Mouse (Mus musculus) adrenal gland, adult 2 months (tissue): ENCODE measurements at regions not wholly inside any gene's neighbourhood (a gene's known extent, or its start where the extent isn't known, plus 50 kb on each side); places are given as distances from the start of the nearest gene placed in this dataset.

Experiments used
- DNase-seq: peaks from one replicate; pipeline ENCODE4 v3.0.0; 2021

DNA sequence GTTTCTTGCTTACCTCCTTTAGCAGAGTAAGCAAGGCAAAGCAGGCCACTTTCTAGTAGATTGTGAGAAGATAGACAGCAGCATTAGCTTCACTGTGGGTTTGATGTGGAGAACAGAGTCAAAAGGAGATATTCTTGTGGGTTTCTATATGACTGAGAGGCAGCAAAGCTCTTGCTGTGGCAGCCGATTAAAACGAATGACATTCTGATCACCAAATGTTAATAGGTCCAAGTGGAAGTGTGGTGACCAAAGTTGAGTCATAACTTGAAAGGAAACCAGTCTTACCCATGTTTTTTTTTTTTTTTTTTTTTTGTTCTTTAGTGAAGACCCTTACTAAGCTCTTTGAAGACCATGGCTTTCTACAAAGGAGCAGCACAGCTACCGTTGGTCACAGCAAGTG is 245.3 kb upstream of the Prep start:
- no peak for DNase-seq

DNA sequence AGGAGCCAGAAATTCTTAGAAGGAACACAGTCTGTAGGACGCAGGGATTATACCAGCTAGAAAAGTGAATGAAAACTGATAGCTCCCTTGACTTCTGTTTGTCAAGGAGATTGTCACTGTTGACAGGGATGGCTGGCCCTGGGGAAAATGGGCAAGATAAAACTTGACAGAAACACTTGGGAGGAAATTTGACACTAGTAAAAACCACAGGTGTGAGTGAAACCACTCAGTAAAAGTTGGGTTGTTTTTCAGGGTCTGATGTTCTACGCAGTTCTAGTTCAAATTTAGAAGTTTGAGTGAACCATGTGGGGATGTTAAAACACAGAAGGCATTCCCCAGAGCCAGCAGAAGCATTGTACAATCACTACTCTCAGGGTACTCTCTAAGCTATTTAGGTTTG is 246.6 kb upstream of the Prep start:
- DNase-seq, result no peak

DNA sequence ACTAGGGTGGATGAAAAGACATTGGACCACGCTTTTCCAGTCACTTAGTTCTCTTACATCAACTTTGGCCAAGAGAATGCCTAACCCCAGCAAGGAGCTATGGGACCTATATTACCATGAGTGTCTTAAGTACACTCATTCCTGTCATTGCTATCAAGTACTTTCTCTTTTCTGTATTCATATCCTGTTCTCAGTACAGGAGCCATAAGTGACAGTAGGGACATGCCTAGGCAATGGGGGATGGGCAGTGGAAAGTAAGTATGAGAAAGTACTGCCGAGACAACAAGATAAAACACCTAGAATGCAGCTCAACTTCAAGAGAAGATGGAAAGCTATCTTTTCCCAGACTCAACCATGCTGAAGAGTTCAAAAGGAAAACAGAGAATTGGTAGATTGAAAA is 247.6 kb upstream of the Prep start:
- DNase-seq, result no peak

DNA sequence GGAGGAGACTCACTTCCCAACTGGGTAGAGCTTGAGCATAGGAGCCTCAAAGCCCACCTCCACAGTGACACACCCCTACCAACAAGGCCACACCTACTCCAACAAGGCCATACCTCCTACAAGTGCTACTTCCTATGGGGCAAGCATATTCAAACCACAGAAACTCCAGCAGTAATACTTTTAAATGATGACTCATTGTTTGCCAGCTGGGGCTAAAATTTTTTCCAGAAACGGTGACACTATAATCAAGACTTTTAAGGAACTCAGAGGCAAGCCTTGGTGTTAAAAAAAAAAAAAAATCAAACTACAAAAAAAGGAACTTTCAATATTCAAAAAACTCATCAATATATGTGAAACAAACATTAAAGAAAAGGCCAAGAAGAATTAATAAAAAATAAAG is 248.4 kb upstream of the Prep start:
- DNase-seq, result no peak

DNA sequence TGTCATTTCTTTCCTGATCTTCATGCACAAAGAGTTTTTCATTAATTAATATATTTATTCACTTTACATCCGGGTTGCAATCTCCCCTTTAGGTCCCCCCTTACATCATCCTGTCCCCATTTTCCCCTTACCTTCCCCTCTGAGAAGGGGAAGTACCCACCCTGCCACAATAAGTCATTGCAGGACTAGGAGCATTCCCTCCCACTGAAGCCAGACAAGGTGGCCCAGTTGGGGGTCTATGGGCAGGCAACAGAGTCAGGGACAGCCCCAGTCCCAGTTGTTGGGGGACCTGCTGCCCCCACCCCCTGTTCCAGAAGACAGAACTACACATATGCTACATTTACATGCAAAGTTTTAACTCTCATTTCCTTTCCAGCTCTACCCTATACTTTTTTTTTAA is 267.9 kb upstream of the Prdm1 start:
- no peak for DNase-seq

DNA sequence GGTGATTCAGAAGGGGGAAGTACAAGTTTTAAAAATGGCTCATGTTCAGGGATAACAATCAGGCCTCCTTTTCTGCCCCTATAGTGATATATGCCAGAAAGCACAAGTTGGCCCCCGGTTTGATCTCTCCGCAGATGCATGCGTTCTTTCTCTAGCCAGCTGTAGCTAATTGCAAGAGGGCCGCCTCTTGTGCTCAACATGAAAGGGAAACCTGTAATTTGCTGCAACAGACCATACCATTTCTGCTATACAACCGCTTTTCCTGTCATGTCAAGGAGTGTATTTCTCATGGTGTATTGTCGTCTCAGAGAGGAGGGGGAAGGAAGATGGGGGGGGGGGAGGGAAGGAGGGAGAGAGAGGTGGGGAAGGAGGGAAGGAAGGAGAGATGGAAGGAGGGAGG is 257.1 kb upstream of the Prdm1 start:
- no peak for DNase-seq

DNA sequence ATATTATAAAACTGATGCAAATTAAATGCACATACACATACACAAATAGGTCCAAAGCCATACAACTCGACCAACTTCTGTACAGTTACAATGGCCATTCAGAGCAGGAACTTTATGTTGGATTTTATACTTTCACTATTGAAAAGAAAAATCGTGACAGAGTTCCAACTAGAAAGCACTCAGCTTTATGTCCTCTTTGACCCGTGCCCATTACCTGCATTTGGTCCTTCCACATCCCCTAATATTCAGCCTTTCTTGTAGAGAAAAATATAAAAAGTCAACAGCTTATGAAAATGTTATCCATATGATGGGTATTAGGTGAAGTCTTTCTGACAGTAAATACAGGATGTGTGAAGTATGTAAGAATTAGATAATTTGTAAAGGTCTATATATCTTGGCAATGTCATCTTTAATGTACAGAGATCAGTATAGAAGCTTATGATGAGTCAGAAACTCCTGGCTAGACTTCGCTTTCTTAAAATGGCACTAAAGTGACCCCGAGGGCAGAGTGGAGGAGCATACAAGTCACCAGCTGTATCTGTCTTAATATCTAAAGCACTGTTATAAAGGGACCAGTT is 252.2 kb upstream of the Prdm1 start:
- no peak for DNase-seq

DNA sequence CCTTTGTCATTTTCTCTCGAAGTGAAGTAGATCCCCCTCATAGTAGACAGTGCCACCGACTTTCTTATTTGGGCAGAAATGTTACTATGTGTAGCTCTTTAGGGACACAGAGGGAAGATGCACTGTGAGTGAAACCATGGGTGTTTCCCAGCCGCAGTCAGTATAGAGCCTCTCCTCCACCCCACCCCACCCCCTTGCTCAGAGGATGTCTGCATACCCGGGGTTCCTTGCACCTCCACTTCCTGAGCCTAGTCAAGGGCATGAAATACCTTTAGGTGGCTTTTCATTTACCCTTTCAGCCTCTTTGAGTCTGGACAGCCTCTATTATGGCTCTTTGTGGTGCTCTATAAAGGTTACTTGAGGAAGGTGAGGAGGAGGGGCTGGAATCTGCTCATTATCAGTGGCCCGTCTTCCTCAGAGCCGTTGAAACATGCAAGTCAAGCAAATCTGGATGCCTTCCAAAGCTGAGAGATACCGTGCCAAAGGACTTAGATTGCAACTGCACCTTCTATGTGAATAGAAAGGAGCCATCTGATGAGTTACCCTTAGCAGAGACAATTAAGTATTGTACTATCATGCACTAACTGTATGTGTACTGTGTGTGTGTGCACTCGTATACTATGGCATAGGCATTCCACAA is 251.4 kb upstream of the Prdm1 start:
- peak; percentile 18 for DNase-seq

DNA sequence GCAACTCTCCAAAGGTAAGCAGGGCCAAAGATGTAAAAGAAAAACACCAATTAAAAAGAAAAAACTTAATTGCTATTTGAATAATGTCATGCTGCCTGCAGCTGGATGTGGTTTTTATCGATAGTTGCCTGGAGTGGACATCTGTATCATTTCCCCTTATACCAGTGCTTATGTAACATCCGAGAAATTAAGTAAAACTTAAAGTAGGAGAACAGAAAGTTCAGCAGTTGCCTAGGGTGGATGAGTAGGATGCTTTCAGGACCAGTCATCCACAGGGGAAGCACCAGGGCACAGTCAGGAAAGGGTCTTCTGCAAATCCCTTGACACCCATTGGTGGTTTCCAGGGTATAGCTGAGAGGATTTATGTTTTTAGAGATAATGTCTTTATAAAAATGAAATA is 248.9 kb upstream of the Prdm1 start:
- DNase-seq, result no peak

DNA sequence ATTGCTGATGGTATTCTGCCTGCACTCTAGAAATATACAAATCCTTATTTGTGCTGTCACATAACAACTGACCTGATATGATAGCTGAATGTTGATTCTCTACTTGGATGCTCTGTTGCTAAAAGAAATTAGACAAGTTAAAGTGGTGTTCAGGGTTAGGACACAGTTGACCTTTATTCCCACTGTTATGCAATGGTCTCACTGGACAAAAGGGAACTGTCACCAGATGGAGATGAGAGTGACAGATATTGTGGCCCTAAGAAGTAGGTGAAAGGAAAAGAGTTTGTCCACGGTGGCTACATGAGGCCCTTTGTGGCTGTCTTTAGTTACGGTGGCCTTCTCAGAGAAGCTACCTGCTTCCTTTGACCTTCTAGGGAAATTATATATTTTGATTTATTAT is 247.9 kb upstream of the Prdm1 start:
- no peak for DNase-seq

DNA sequence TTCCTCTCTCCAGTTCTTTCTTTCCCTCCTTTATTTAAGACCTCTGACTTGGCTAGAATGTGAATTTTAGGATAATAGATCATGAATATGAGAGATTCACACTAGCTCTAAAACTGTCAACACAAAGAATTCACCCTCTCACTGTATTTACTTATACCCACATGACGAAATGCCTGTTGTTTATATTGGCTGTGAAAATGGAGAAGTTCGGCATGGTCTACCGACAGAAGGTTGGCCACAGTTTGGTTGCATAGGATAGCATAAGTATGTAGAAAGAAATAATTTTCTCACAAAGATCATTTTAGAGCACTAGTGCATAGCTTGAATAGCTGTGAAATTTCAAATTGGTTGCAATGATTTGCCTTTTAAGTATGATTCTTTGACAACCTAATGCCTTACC is 237.2 kb upstream of the Prdm1 start:
- DNase-seq, result no peak

DNA sequence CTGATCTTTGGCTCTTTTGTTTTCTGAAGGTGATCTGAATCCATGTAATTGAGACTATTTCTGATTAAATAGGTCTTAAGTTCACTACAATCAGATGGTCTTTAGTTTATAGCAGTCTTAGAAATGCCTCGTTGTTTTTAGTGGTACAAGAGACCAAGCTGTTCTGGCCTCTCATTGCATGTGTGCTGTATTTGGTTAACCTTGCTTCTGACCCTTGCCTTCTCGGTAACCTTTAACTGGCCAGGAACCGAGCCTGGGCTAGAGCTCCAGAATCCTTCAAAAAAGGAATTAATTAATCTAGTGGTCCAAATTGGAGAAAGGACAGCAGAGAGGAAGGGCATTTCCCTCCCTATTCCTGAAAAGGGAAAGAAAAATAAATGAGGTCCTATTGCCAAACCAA is 234.8 kb upstream of the Prdm1 start:
- DNase-seq, result no peak

DNA sequence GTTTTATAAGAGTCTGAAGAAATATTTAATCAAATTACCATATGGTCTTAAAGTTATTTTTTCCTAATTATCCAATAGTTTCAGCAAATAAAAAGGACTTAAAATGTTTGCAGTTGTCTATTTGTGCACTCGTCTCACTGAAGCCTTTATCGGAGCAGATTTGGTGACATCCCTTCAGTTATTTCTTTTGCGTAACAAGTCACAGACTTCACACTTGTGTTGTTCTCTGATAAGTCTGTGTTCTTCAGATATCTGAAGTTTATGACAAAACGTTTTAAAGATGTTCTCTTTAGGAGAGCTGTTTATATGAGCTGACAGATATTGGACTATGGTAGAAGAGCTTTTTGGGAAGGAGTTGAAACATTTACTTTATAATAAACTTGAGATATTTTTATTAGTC is 233.8 kb upstream of the Prdm1 start:
- DNase-seq, result no peak

DNA sequence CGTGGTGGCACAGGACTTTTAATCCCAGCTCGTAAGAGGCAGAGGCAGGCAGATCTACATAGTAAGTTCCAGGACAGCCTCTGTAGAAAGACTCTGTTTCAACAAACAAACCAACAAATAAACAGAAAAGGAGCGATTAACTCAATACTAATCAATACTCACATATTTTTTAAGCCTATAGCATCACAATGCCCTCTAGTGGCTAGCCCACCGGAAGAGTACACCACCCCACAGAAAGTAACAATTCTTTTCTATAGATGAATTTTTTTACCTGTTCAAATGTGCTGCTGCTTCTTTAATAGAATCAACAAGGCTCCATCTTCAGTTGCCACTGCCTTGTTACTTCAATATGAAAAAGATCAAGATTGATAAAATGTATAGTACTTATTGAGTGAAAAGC is 233.0 kb upstream of the Prdm1 start:
- DNase-seq, result no peak

DNA sequence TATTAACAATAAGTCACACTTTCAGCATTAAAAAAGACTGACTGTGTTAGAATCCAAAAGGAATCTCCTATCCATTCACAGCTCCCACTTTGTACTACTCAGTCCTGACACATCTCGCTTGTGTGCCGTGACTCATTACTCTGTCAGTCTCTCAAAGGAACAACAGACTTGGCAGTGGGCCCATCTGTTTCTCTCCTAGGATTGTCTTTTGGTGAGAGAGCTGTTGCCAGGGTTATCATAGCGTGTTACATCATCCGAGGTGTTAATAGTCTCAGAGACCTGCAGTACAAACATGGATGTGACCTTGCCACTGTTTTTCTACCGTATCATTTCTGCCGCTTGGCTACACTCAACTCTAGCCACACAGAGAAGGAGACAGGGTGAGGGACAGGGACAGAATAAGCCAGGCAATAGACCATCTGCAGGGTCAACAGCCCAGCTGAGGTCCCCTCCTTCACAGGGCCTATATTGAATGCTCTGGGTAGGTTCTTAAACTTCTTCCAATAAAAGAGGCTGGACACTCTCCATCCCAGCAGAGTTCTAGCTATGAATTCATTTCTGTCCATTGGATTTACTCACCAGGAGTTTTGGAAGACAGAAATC is 227.2 kb upstream of the Prdm1 start:
- peak; percentile 79 for DNase-seq

DNA sequence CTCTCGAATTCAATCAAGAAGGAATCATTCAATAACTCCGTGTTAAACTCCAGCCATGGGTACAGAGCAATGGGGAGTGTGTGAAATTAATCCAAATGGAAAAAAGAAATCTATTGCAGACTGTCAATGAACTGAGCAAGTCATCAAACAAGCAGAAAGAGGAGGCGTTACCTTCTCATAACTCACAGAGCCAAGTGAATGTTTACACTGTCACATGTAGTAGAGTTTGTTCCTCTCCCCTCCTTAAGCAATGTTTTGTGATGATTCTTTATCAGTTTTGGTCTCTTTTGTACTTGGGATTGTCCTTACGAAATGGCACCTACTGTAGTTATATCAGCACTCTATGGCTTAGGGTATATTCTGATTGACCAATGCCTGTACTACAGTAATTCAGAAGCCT is 226.6 kb upstream of the Prdm1 start:
- DNase-seq, result no peak

DNA sequence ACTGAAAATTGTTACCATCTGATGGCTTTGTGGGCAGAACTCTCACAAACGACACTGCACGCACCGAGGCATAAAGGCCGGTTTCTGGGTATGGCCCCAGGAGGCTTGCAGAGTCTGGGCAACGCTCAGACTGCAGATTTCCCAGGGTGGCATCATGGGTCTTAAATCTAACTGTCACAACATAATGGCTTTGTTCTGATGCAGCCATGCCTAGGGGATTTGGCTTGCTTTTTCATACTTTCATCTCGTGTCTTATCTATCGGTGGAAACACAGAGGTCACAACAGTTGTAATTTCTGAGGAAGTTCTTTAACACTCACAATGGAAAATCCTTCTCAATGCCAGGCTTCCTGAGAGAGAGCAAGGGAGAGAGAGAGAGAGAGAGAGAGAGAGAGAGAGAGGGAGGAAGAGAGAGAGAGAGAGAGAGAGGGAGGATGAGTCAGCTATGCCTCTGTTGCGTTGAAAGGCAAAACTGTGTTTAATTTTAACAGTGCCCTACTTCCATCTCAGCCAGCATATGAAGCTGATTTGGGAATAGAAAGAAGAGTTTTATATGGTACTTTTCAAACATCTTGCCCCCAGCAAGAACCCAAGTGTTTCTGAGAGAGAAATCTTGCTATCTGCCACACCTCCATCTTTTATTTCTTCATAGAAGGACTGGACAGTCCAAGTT is 224.6 kb upstream of the Prdm1 start:
- peak; percentile 45 for DNase-seq

DNA sequence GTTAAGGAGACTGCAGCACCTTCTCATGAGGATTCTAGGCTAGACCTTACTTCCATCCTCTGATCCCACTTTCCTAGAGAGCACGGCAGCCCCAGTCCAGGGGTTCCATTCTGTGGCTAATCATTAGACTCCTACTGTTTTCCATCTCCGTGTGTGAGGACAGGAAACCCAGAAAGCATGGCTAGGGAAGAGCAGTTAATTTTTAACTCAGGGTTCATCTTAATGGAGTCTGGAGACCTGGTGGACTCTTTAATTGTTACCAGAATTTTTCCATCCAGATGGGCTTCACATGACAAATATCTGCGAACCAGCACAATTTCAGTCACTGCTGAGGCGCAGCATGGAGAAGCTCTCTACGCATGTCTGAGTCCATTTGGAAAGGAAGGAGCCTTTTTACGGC is 222.8 kb upstream of the Prdm1 start:
- DNase-seq, result no peak

DNA sequence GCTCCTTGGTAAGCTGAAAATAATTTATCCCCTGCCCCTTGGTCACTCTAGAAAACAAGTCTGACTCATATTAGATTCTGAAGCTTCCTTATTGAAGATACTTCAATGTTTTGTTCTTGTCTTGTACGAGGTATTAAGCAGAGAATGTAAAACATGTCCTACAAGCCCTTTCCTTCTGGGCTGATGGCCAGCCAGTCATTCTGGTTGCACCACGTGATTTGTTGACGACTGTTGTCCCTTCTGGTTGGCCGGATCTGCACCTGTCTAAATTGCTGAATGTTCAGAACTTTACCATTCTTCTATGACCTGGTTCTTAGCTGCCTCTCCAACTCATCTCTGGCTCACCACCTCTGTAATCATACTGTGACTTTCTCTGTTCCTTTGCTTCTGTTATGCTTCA is 220.9 kb upstream of the Prdm1 start:
- no peak for DNase-seq

DNA sequence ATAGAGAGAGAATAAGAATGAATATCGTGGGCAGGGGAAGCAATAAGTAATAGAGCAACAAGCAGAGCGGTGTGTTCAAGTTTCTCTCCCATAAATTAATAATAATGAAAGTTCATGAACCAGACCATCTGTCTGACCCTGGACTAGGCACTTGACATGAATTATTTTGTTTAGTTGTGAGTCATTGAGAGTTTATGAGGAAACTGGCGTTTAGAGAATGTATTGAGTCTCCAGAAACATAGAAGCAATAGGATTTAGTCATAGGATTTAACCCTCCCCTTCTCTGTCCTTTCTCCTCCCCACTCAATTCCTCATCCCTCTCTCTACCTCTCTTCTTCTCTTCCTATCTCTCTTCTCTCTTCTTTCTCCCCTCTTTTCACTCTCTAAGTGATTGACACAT is 219.1 kb upstream of the Prdm1 start:
- DNase-seq, result no peak

DNA sequence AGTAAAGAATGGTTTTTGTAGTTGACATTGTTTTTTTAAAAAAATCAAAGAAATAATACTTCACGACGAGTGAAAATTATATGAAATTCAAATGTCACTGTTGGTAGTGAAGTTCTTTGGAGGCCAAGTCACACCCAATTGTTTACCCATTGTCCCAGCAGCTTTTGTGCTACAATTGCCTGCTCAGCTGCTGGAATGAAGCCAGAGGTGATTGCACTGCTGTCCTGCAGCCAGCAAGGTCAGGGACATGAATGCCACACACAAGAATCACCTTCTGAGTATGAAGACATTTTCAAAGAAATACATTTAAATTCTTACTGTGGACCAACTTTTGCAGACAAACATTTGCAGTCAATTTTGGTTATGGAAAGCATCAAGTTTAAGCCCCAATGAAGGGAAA is 215.9 kb upstream of the Prdm1 start:
- DNase-seq, result peak; percentile 90

DNA sequence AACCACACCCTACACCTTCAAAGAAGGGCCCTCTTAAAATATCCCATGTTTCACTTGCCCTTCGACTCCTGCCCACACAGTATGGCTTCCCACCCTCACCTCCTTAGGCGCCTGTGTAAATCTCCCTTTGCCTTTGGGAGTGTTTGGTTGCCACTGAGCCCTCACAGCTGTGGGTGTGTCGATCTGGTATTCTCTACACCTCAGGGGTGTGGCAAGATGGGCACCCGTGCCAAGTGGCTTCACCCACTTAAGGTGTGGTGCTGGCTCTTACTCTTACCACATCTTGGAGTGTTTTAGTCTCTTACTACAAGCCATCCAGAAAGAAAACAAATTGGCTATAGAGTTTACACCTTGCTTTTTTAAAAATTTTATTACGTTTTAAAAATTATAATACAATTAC is 205.3 kb upstream of the Prdm1 start:
- no peak for DNase-seq

DNA sequence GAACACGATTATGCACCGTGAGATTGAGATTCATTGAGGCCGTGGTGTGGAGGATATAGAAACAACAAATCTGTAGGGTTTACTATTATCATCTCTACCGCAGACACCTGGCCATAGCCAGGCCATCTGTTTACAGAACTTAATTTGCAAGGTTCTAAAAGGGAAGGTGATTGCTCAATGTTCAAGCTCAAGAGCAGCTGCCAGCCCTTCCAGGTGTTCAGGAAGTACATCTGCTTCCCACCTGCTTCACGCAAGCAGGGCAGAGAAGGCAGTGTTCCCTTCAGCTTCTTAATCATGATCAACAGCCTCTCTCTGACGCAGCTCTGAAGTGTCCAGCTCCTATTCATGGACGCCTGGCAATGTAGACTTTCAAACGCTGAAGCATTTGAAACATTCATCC is 202.4 kb upstream of the Prdm1 start:
- DNase-seq, result no peak

DNA sequence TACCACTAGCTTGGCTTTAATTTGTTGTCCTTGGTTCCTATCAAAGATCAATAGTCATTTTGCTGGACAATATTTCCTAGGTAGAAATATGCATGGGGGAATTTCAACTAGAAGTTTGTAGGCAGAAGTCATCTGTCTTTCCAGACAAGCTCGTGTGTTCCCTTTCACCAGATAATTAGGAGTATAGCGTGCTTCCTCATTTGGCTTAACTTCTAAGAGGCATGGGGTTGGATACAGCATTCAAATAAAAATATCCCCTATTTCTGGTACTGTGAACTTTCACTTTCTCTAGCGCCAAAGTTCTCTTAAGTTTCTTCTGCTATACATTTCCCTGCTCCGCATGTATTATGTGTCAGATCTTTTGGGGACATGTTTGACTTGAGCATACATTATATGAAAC is 200.7 kb upstream of the Prdm1 start:
- DNase-seq, result no peak
